Mouse (Mus musculus) liver, embryonic 15.5 days (tissue): ENCODE results near the gene Abhd10. TPM values are rescaled to one million over a fixed set of nuclear protein-coding genes. Genes with fewer than 3 reads are reported as not detected.

Experiments used
- ATAC-seq: fragments of 200-750 bp; cut with Nextera tagmentation; 2 replicates; pipeline ENCODE4 v1.8.0; 2017; ENCODE audit warnings: moderate number of reproducible peaks, mild to moderate bottlenecking, moderate library complexity; ENCODE audit not compliant: insufficient read depth
- H3K27ac ChIP-seq: fragments of 300-500 bp; sonication (generic); replicated peaks from 2 replicates; pipeline ENCODE4 v1.5.1; 2015; ENCODE audit warnings: mild to moderate bottlenecking, inconsistent platforms
- H3K27me3 ChIP-seq: fragments of 300-500 bp; sonication (generic); 2 replicates; pipeline ENCODE4 v1.6.1; 2015; ENCODE audit warnings: mild to moderate bottlenecking, inconsistent platforms
- H3K36me3 ChIP-seq: fragments of 300-500 bp; sonication (generic); replicated peaks from 2 replicates; pipeline ENCODE4 v1.6.1; 2015; ENCODE audit warnings: moderate library complexity, mild to moderate bottlenecking, inconsistent platforms
- H3K4me1 ChIP-seq: fragments of 300-500 bp; sonication (generic); replicated peaks from 2 replicates; pipeline ENCODE4 v1.6.1; 2015; ENCODE audit warnings: inconsistent platforms
- H3K4me2 ChIP-seq: fragments of 300-500 bp; sonication (generic); 2 replicates; pipeline ENCODE4 v1.6.1; 2015; ENCODE audit warnings: moderate library complexity, mild to moderate bottlenecking, inconsistent platforms
- H3K4me3 ChIP-seq: fragments of 300-500 bp; sonication (generic); replicated peaks from 2 replicates; pipeline ENCODE4 v1.5.1; 2015; ENCODE audit warnings: mild to moderate bottlenecking, inconsistent platforms
- H3K9ac ChIP-seq: fragments of 300-500 bp; sonication (generic); 2 replicates; pipeline ENCODE4 v1.6.1; 2015; ENCODE audit warnings: moderate library complexity, mild to moderate bottlenecking, inconsistent platforms
- H3K9me3 ChIP-seq: fragments of 300-500 bp; sonication (generic); replicated peaks from 2 replicates; pipeline ENCODE4 v1.6.1; 2016; ENCODE audit warnings: inconsistent platforms
- WGBS: fragments of 180-500 bp; shearing (Covaris S2); methylation state at CpG from one replicate; pipeline ENCODE4 v1.1.7; 2015; ENCODE audit warnings: mixed read lengths; ENCODE audit not compliant: insufficient replicate concordance; 5-methylcytosine and 5-hydroxymethylcytosine counted together
- polyA plus RNA-seq: library from polyadenylated mRNA; unstranded; fragments of >200 nt; fragmentation: Nextera tagmentation; extraction: Ambion mirVana; gene quantifications from 2 replicates; pipeline ENCODE4 v1.2.1, GENCODE M21; 2015

The Abhd10 gene
- polyA plus RNA-seq, 1 experiment from 2014 or later: 15.9 TPM

- ATAC-seq: no peak
- no peak overlapping the region for H3K27ac ChIP-seq
- H3K4me1 ChIP-seq: no peaks in the 10 kb centered on the region
- 65% methylated on average over 7 of the region's 7 CpGs for WGBS
- no peak overlapping the region for H3K4me2 ChIP-seq
- H3K9me3 ChIP-seq: no peaks in the 10 kb centered on the region
- H3K9ac ChIP-seq: no peak overlapping the region
- H3K36me3 ChIP-seq: 0 out of 2 replicates have a peak, but pooled peaks cover 3% of the 10 kb centered on the region
- H3K27me3 ChIP-seq: no peaks in the 10 kb centered on the region
- H3K4me3 ChIP-seq: no peak overlapping the region
Observed at GRCm38 (mm10) chr16:45765801-45766494, 23.2 kb upstream of the Abhd10 start.

GRCm38 (mm10) chr16:45765102-45765501 lies 22.3 kb upstream of the Abhd10 start:
- Histone ChIP-seq H3K27ac (no peak overlapping the region), H3K36me3 (0 out of 2 replicates have a peak, but pooled peaks cover 3% of the 10 kb centered on the region), H3K27me3 (no peaks in the 10 kb centered on the region), H3K4me1 (no peaks in the 10 kb centered on the region), H3K9ac (no peak overlapping the region), H3K4me2 (no peak overlapping the region), H3K4me3 (no peak overlapping the region), H3K9me3 (no peaks in the 10 kb centered on the region)
- WGBS: 54% methylated on average over 3 of the region's 3 CpGs
- ATAC-seq: no peak

- Histone ChIP-seq H3K9me3 (no peaks in the 10 kb centered on the region), H3K4me2 (no peak overlapping the region), H3K4me1 (no peaks in the 10 kb centered on the region), H3K27me3 (no peaks in the 10 kb centered on the region), H3K9ac (no peak overlapping the region), H3K27ac (no peak overlapping the region), H3K4me3 (no peak overlapping the region), H3K36me3 (0 out of 2 replicates have a peak, but pooled peaks cover 3% of the 10 kb centered on the region)
- WGBS: 72% methylated on average over 13 of the region's 13 CpGs
- ATAC-seq: no peak
Observed at GRCm38 (mm10) chr16:45762859-45763505, 20.2 kb upstream of the Abhd10 start.

GRCm38 (mm10) chr16:45761425-45761824 lies 18.7 kb upstream of the Abhd10 start:
- Histone ChIP-seq H3K36me3 (0 out of 2 replicates have a peak, but pooled peaks cover 3% of the 10 kb centered on the region), H3K27ac (no peak overlapping the region), H3K9me3 (no peaks in the 10 kb centered on the region), H3K4me1 (no peaks in the 10 kb centered on the region; the same call in 1 of the 2 replicates), H3K4me3 (no peak overlapping the region), H3K27me3 (no peaks in the 10 kb centered on the region), H3K9ac (no peak overlapping the region), H3K4me2 (no peak overlapping the region)
- WGBS: 63% methylated on average over 1 of the region's 1 CpGs
- no peak for ATAC-seq

- Histone ChIP-seq H3K27ac (no peak overlapping the region), H3K9ac (no peak overlapping the region), H3K27me3 (no peaks in the 10 kb centered on the region), H3K36me3 (0 out of 2 replicates have a peak, but pooled peaks cover 3% of the 10 kb centered on the region), H3K9me3 (no peaks in the 10 kb centered on the region), H3K4me3 (no peak overlapping the region), H3K4me2 (no peak overlapping the region), H3K4me1 (no peaks in the 10 kb centered on the region; the same call in 1 of the 2 replicates)
- 68% methylated on average over 9 of the region's 9 CpGs for WGBS
- no peak for ATAC-seq
Observed at GRCm38 (mm10) chr16:45758726-45759269, 16.0 kb upstream of the Abhd10 start.

- Histone ChIP-seq H3K27me3 (no peaks in the 10 kb centered on the region), H3K27ac (no peak overlapping the region), H3K9me3 (no peaks in the 10 kb centered on the region), H3K9ac (no peak overlapping the region), H3K36me3 (0 out of 2 replicates have a peak, but pooled peaks cover 3% of the 10 kb centered on the region), H3K4me3 (no peak overlapping the region), H3K4me2 (no peak overlapping the region), H3K4me1 (no peaks in the 10 kb centered on the region; the same call in 1 of the 2 replicates)
- ATAC-seq: 0 out of 2 replicates have a peak, but pooled peaks have one; percentile 37
- WGBS: 51% methylated on average over 12 of the region's 12 CpGs
Observed at GRCm38 (mm10) chr16:45757421-45758078, 14.8 kb upstream of the Abhd10 start.

- no peak for ATAC-seq
- Histone ChIP-seq H3K4me2 (no peak overlapping the region), H3K9me3 (no peaks in the 10 kb centered on the region), H3K4me1 (no peaks in the 10 kb centered on the region; the same call in 1 of the 2 replicates), H3K4me3 (no peak overlapping the region), H3K27ac (no peak overlapping the region), H3K36me3 (0 out of 2 replicates have a peak, but pooled peaks cover 1% of the 10 kb centered on the region), H3K9ac (no peak overlapping the region), H3K27me3 (no peaks in the 10 kb centered on the region)
- 18% methylated on average over 9 of the region's 9 CpGs for WGBS
Observed at GRCm38 (mm10) chr16:45756855-45757254, 14.1 kb upstream of the Abhd10 start.

GRCm38 (mm10) chr16:45743591-45744144 lies 913 bp upstream of the Abhd10 start:
- Histone ChIP-seq H3K9me3 (no peaks in the 10 kb centered on the region), H3K27ac (no peak overlapping the region), H3K4me3 (no peak overlapping the region), H3K4me1 (peaks cover 16% of the 10 kb centered on the region), H3K36me3 (peaks cover 3% of the 10 kb centered on the region; the same call in 1 of the 2 replicates), H3K27me3 (no peaks in the 10 kb centered on the region), H3K4me2 (peak overlapping the region; percentile 77; the same call in 1 of the 2 replicates), H3K9ac (no peak overlapping the region)
- 69% methylated on average over 4 of the region's 4 CpGs for WGBS
- ATAC-seq: no peak

- H3K27ac ChIP-seq: no peak overlapping the region
- H3K27me3 ChIP-seq: no peaks in the 10 kb centered on the region
- H3K4me3 ChIP-seq: no peak overlapping the region
- peaks cover 43% of the 10 kb centered on the region for H3K36me3 ChIP-seq
- H3K4me1 ChIP-seq: peaks cover 15% of the 10 kb centered on the region
- H3K4me2 ChIP-seq: no peak overlapping the region
- no peak for ATAC-seq
- 74% methylated on average over 8 of the region's 8 CpGs for WGBS
- no peak overlapping the region for H3K9ac ChIP-seq
- H3K9me3 ChIP-seq: no peaks in the 10 kb centered on the region
Observed at GRCm38 (mm10) chr16:45737880-45738279, 4.9 kb downstream of the Abhd10 start.

- no peak for ATAC-seq
- H3K4me3 ChIP-seq: no peak overlapping the region
- no peak overlapping the region for H3K27ac ChIP-seq
- H3K9ac ChIP-seq: no peak overlapping the region
- peaks cover 49% of the 10 kb centered on the region for H3K36me3 ChIP-seq
- no peaks in the 10 kb centered on the region for H3K9me3 ChIP-seq
- H3K27me3 ChIP-seq: no peaks in the 10 kb centered on the region
- peaks cover 15% of the 10 kb centered on the region for H3K4me1 ChIP-seq
- 67% methylated on average over 3 of the region's 3 CpGs for WGBS
- H3K4me2 ChIP-seq: no peak overlapping the region
Observed at GRCm38 (mm10) chr16:45736724-45737123, 6.0 kb downstream of the Abhd10 start.
